Mouse (Mus musculus) embryo, embryonic 9.5 days (tissue): ENCODE measurements around the gene Rbfox3.
A peak's percentile ranks its signal among the peaks of the same experiment; 100 is the strongest.

Experiments used
- DNase-seq: peaks from one replicate; pipeline ENCODE4 v3.0.0-alpha.2; 2017; ENCODE audit errors: extremely low spot score

The Rbfox3 gene

DNA sequence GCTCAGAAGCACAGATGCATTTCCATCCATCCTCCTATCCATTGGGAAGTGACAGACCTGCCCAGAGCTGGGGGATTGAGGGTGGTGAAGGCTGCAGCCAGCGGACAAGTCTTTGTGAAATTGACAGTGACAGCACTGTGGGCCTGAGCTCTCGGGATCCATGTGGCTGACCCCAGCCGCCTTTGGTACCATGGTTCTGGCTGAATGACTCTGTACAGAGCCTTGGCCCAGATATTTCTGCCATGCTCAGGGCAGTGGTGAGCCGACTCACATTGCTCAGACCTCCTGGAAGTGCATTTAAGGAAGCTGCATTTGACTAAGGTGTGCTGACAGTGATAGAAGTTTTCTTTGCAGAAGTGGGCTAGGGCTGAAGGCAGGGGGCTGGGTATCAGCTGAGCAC is 144.0 kb downstream of the Rbfox3 start:
- DNase-seq = no peak

DNA sequence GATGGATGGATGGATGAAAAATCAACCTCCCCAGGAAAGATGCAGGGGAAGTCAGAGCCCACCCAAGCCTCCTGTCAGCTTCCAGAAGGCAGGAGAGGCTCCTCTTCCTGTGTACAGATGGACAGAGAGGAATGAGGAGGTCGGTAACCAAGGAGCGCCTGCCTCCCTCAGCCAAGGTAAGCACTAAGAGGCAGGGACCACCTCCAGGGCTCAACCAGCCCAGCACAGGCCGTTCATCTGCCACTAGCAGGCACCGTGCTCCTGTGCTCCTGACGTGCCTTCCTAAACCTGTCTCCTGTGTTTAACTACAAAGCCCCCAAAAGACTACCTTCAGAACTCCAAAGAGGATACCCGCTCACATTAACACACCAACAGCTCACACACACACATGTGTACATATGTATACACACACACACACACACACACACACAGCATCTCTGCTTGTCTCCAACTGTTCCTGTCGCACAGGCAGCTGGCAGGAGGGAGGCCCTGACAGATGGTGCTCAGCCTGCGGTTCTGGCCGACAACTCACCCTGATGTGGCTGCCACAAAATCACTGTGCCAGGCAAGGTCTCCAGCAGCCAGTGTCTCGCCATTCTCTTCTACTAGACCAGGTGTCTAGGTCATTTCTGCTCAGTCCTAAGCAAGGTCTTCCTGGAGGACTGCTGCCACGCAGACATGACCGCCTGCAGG is 151.0 kb downstream of the Rbfox3 start:
- DNase-seq = no peak

DNA sequence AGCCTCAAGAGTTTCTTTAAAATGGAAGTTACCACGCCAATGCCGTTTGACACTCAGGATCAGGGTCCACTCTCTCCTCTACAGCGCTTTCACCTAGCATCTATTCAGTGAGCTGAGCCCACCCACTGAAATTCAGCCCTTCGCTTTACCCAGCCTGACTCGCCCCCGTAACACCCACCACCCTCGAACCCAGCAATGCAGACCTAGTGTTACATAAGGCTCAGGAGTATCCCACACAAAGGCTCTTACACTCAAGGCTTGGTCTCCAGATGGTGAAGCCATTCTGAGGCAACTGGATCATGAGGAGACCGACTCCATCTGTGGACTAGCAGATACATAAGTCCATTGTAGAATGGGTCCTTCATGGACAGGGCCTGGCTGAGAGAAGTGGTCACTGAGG is 152.2 kb downstream of the Rbfox3 start:
- no peak for DNase-seq

DNA sequence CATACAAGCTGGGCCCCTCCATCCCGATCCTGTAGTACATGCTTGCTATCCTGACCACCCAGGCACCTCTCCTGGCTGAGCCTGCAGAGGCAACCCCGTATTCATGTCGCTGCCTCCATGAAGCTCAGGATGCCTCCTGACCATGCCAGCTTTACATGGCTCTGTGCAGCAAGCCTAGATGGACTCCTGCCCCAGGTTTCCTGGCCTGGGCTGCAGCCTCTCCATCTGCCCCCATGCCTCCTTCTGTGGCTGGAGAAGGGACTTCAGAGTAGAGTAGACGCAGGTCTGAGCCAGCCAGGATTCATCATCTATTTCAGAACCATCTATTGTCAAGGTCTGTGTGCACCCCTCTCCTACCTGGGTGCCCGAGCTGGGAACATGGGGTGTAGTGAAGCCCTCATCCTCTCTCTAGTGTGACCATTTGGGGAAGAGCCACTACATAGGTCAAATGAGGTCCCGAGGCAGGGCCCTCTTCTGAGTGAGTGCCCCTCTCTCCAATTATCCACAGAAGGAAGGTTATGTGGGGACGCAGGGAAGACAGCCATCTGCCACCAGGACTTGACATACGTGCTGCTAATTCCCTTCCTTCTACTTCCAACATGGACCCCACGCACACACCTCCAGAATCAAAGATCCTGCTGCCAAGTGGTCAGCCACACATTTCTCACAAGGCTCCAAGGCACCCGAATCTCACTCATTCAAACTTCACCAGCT is 153.0 kb downstream of the Rbfox3 start:
- DNase-seq = no peak

DNA sequence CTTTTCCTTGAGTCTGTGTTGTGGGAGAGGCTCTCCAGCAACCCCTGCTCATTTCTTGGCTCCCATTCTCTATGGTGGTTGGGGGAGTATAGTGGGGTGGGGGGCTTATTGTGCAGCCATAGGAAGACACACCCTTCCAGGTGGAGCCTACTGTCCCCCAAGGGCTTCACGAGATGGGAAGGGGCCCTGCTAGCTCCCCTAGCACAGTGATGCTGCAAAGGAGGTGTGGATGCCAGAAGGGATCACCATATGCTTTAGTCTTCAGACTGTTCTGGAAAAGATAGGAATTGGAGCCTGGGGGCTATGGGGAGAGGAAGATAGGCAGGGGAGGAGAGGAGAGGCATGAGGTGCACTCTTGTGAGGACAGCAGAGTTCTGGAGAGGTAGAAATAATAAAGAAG is 153.9 kb downstream of the Rbfox3 start:
- DNase-seq = no peak

DNA sequence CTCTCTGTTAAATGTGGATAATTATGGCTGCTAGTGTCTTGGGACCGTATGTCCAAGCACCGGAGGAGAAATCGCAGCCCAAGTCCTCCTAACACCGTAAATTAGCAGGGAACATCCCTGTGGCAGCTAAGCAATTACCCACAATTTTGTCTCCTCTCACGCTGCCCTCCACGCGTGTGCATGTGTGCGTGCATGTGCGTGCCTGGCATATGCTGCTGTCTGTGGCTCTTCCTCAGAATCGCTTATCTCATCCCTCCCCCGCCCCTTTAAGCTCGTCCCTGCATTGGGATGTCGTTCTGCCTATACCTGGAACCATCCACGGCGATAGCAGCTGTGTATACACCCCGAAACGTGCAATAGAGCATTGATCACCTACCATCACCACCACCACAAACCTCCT is 156.4 kb downstream of the Rbfox3 start:
- DNase-seq = no peak

DNA sequence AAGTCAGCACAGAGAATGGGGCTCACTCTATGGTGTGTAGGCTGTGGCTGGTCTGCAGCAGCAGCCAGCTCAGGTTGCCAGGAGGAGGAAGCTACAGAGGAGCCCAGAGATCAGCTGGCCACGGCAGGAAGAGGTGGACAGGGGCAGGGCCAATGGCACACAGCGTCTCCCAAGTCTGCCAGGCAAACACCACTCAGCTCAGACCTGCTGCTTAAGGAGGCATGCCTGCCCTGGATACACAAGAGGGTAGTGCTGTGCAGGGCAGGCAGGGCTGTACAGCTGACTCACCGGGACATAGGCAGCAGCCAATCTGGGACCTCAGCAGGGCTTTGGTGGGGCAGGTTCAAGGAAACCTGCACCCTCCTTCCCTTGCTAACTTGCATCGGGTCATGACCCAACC is 156.9 kb downstream of the Rbfox3 start:
- no peak for DNase-seq

DNA sequence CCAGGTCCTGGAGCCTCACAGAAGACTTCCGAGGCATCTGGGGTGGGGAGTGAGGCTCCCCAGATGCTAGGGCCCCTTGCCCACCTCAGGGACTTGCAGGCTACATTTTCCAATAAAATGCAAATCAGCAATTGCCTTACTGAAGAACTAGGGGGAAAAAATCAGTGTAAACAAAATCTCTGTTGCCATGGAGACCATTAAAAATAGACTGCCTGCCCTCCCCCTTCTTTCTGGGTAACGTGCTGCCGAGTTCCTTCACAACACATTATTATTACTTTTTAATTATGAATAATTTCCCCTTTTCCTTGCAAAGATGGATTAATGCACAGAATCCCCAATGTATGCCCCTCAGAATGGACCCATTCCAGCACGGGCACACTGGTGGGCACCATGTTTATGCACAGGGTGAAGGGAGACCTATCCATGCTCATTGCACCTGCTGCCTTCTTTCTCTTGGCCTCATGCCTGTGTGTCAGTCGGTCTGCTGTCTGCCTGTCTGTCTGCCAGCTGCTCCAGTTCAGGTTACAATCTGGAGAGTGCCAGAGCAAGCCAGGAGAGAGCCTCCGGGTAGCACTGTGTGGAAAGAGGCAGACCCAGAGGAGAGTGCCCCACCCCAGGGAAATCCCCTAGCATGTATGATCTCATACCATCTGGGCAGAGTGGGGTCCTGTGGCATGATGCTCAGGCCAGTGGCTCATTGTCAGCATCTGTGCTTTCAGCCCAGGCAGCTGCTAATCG is 159.3 kb downstream of the Rbfox3 start:
- no peak for DNase-seq

DNA sequence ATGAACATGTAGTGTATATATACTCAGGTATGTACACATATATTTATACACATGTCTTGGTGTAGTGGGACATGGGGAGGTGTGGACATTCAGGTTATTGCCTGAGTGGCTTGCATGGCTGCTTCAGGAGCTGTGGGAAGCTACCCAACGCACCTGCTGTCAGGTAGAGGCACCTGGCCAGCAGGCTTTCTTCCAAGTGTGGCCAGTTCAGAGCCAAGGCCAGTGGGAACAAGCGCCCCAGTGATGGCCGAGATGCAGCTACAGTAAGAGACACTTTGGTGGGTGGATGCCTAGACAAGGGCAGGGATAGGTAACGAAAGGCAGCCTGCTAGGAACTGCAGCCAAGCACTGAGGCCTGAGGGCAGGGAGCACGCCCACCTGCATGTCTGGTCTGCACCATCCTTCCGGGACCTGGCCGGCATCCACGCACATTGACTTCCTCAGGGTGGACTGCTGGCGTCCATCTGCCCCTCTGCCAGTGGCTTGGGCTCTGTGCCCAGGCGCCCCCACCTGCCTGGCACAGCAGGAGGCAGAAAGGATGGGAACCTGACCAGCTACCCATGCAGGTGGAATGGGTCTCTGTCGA is 160.6 kb downstream of the Rbfox3 start:
- no peak for DNase-seq

DNA sequence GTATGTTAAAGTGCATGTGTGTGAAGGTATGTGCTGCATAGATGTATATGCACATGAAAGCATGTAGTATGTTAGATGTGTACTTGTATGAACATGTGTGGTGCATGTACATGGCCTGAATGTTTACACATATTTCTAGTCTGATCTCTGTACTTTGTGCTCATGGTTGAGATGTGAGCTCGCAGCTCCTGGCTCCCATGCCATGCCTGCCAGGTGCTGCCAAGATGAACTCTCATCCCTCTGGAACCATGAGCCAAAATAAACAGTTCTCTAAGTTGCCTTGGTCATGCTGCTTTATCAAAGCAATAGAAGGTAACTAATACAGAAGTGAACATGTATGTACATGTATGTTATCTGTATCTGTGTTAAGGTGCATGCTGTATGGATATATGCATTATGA is 161.9 kb downstream of the Rbfox3 start:
- no peak for DNase-seq

DNA sequence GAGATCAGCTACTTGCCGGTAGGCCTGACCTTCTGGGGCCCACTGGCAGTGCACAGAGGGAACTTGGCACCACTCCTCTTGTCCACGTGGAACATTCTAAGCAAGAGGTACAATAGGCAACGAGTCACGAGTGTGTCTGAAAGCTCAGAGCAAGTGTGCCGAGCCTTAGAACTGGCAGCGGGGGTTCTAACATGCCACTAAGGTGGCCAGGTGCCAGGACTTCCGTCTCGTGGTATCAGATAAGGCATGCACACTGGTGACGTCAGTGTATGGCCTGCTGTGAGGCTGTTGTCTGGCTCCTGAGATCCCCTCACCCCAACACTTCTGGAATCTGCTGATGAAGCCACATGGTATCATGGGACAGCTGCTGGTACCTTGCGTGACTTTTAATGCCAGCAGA is 162.8 kb downstream of the Rbfox3 start:
- no peak for DNase-seq

DNA sequence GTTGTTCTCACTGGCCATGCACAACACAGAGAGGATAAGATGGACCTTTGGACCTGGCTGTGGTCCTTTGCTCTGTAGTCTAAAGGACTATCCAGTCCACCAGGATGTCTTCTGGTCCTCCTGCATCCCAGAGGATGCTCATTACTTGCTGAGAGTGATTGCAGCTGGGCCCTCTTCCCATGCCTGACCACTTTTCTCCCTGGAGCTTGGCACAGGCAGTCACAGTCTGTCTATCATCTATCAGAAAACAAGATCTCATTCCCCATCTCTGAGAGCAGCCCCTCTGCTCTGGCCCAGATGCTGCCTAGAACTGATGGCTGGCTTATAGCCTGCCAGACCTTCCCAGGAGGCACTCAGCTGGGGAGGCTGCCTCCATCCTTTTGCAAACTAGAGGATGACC is 166.1 kb downstream of the Rbfox3 start:
- DNase-seq = no peak

DNA sequence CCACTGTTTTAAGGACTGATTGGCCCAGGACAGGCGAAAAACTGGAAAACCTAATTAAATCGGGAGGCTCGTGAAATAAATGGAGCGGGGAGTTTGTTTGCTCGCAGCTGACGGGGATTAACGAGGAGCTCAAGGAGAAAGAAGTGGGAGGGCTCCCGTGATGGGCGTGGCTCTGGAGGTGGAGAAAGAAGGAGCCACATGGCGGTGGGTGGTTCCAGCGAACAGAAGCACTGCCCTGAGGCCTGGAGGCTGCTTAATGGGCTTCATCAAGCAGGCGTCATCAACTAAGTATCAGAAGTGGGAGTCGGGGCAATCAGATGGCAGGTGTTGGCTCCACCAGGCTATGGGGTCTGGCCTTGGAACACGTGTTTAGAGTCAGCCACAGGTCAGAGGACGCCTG is 166.6 kb downstream of the Rbfox3 start:
- peak; percentile 67 for DNase-seq

DNA sequence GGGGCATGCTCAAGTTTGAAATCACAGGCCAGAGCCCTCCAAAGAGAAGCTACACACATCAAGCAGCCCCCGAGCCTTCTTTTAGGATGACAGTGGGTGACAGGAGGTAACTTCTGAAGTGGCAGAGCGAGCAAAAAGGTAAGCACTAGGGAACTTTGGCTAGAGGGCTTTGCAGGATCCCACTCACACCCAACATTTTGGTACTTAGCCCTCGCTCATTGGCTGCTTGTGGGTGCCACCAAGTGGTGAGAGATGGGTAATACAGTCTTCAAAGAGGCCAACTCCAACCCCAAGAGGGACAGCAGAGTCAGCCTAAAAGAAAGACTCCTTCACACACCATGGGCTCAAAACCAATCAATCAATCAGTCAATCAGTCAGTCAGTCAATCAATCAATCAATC is 168.6 kb downstream of the Rbfox3 start:
- peak; percentile 51 for DNase-seq

DNA sequence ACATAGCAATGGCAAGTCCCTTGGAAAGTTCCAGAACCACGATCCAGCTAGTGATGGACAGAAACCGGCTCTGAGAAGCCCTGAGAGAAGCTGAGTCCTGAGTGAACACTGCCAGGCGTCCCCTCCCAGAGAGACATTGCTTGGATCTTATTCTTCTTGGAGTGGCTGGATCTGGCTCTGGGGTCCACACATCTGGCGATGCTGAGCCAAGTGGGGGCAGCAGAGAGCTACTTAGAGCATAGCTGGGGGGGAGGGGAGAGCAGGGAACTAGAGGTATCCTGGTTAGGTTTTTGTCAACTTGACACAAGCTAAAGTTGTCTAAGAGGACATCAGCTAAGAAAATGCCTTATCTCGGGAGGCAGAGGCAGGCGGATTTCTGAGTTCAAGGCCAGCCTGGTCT is 170.1 kb downstream of the Rbfox3 start:
- no peak for DNase-seq

DNA sequence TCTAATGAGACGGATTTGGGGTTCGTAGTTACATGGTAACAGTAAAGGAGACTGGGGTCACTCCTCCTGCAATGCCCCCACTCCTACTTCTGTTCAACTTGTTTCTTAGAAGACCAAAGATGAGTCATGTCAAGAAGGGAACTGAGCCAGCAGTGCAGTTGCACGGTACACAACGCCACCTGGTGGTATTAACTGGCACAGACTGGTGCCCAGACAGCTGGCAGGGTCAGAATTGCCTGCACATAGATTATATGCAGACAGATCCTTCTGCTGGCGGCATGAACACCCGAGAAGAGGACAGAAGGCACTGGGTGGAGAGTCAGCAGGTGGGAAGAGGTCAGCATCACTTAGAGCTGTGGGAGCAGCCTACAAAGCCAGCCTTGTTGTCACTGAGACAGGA is 171.4 kb downstream of the Rbfox3 start:
- peak; percentile 70 for DNase-seq

DNA sequence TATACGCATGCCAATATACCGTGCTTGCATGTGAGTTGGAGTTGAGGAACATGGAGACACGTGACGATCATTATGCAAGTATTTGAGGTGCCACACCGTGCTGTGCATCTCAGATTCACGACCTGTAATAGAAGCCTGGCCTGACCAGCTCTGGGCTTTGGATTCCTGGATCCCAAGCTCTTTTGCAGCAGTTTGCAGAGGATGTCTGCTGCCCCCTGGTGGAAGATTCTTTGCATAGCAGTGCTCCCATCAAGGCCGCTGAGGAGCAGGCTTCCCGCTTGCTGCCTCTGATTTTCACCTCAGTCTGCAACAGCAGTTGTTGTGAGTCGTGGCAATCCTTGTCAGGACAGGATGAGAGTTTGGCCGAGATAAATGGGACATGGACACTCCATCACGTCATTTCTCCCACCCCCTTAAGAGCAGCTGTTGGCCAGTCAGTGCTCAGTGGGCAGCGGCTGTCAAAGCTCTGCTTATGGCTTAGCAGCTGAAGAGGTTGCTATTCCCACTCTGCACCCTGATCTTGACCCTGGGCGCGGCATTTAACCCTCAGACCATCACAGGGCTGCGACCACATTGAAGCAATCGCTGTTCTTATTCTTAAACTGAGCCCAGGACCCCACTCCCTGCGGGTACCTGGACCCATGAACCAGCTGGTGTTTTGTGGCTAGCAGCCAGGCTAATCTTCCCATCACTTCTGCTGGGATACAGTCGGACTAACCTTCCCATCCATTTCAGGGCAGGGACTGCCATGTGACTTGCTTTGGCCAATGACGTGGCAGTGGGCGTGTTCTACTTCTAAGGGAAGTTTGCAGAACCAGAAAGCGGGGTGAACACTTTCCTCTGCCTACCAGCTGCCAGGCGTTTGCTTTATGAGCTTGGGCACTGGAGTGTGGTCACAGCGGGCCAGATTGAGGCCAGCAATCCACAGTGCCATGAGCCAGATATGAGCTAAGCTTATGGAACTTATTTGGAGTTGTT is 172.3 kb downstream of the Rbfox3 start:
- peak; percentile 85 for DNase-seq

DNA sequence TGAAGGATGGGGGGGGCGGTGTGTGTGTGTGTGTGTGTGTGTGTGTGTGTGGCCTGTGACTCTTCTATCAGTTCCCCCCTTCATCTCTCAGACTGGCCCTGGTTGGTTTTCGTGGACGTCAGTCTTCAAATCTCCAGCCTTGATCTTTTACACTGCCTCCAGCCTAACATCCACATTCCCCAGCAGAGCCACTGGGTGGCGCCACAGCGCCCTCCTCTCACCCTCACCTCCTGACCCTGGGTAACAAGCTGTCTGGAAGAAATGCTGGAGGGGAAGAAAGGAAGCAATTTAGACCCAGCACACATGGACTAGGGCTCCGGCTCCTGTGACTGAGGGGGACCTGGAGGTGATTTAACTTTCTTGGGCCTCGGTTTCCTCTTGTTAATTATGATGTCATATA is 173.1 kb downstream of the Rbfox3 start:
- no peak for DNase-seq

DNA sequence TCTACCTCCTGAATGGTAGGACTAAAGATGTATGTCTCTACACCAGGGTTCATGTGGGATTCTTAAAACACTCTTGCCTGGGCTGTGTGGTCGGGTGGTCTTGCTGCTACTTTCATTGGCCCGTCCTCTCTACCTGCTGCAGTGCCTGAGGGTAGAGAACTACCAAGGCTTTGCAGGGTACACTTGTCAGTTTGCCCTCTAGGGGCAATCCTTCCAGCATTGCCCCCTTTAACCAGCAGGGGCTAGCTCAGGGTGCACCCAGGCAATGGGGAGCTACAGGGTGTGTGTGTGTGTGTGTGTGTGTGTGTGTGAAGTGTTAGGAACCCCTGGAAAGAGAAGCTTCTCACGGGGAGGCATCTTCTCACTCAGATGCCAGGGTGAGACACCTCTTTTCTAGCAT is 173.6 kb downstream of the Rbfox3 start:
- no peak for DNase-seq

DNA sequence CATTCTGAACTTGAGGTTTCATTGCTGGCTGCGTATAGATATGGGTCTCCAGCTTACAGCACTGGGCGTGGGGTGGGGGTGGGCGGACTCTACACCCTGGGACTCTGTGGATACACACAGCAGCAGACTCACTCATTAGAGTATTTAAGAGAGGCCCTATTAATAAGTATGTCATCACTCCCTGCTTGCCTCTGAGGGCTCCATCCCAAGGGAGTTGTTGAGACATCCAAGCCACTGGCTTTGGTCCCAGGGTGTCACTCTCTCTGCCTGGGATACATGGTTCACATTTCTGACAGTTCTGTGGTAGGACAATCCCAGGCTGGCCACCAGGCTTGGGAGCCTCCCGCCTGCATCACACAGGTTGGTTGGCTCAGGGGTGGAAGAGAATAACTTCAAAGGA is 174.4 kb downstream of the Rbfox3 start:
- DNase-seq = no peak

DNA sequence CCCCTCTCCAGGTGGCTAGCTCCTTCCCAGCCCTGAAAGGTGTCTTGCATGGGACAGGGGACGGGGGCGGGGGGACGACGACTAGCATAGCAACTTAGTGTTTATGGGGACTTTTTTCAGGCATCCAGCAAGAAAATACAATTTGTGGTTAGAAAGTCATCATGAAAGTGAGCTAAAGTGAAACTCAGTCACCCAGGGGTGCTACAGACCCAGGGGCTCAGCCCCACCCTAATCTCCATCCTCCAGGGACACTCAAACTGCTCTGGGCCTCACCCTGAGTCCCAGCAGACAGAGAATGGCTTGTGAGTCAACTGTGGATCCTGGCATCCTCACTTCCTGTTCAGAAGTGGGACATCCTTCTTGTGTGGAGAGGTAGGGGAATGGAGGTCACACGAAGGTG is 179.7 kb downstream of the Rbfox3 start:
- no peak for DNase-seq
